Mouse (Mus musculus): ENCODE results near the gene Adarb1. TPM values are rescaled to one million over a fixed set of nuclear protein-coding genes. Genes with fewer than 3 reads are reported as not detected.

Gene Adarb1
- polyA plus RNA-seq, 1 experiment from 2014 or later: 2.9 TPM

DNA sequence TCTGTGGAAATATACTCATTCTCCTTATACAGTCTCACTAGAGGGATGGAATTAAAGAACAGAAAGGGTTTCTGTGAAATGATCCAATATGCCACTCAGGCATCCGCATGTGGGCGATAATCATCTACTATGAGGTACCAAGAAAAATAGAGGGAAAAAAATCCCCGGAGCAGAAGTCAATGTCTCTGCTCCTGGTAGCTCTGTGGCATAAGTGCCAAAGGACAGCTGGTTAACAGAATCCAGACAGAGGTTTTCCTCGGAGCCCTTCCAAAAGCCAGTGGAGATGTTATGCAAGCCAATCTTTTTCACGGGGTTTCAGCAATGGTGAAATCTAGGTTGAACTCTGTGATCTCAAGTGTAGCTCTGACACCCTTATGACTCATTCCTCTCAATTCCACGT is 11.6 kb downstream of the Adarb1 start:
- no peaks in the 10 kb centered on the region for H3K4me1 ChIP-seq
- no peak for ATAC-seq
- H3K27ac ChIP-seq: no peak overlapping the region
- no peaks in the 10 kb centered on the region for H3K27me3 ChIP-seq (replicated peaks)
- 72% methylated on average over 6 of the region's 6 CpGs for WGBS (ENCODE audit: insufficient replicate concordance)
- no peak overlapping the region for H3K9ac ChIP-seq
- no peaks in the 10 kb centered on the region for H3K36me3 ChIP-seq
- H3K4me2 ChIP-seq: no peak overlapping the region
- H3K4me3 ChIP-seq: no peak overlapping the region
- no peaks in the 10 kb centered on the region for H3K9me3 ChIP-seq (replicated peaks)

DNA sequence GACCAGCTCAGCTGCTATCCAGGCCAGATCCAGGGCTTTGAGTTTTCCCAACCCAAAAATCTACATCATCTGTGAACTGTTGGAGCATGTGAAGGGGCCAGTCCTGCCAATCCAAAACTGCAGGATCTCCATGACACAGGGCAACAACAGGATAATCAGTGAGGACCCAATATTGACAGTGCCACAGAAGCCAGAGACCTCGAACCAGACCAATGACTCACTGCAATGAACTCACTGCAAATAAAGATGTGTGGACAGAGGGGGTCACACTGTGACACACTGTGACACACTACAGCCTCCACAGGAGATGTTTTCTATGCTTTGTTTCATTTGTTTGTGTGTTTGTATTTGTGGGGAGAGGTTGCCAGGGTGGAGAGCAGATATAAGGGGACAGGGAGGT is 15.6 kb downstream of the Adarb1 start:
- Histone ChIP-seq H3K4me3 (no peak overlapping the region), H3K36me3 (no peaks in the 10 kb centered on the region), H3K27ac (no peak overlapping the region), H3K9me3 (replicated peaks) (no peaks in the 10 kb centered on the region), H3K9ac (no peak overlapping the region), H3K4me1 (peaks cover 3% of the 10 kb centered on the region), H3K4me2 (no peak overlapping the region), H3K27me3 (replicated peaks) (no peaks in the 10 kb centered on the region)
- no peak for ATAC-seq
- 31% methylated on average over 1 of the region's 1 CpGs for WGBS (ENCODE audit: insufficient replicate concordance)

DNA sequence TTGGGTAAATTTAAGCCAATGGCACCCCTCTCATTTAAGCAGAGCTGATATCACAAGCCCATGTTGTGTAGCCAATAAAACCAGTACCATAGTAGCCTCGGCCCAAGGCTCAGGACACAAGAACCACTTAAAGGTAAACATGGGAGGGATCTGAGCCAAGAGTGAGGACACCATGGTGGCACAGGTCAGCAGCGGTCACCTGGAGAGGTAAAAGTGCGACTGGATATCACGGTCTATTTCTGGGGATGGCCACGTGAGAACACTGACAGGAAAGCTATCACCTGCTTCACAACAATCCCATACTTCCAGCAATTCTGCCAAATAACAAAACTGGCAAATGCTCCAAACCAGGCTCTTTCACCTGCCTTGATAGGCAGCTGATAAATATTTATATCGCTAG is 17.0 kb downstream of the Adarb1 start:
- no peak for ATAC-seq
- Histone ChIP-seq H3K27ac (no peak overlapping the region), H3K9me3 (replicated peaks) (no peaks in the 10 kb centered on the region), H3K4me1 (peaks cover 15% of the 10 kb centered on the region), H3K4me3 (no peak overlapping the region), H3K27me3 (replicated peaks) (no peaks in the 10 kb centered on the region), H3K4me2 (no peak overlapping the region), H3K36me3 (no peaks in the 10 kb centered on the region), H3K9ac (no peak overlapping the region)
- WGBS (ENCODE audit: insufficient replicate concordance): 73% methylated on average over 6 of the region's 6 CpGs

DNA sequence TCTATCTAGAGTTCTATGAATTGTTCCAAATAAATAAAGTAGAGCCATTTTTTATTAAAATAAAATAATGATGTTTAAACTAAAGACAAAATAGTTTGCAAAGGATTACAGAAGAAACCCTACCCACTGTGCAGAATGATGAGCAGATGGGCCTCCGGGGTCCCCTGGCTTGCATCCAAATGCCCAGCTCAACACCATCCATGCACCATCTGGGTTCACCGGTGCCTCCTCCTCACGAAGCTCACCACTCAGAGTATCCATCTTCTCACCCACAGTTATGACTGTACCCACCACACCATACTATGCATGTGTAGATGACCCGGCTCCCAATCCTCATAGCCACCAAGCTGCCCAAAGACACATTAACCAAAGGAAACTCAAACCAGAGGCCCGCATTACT is 18.1 kb downstream of the Adarb1 start:
- H3K4me1 ChIP-seq: peaks cover 17% of the 10 kb centered on the region
- H3K9me3 ChIP-seq (replicated peaks): no peaks in the 10 kb centered on the region
- no peak overlapping the region for H3K4me3 ChIP-seq
- H3K27me3 ChIP-seq (replicated peaks): no peaks in the 10 kb centered on the region
- H3K36me3 ChIP-seq: no peaks in the 10 kb centered on the region
- ATAC-seq: no peak
- no peak overlapping the region for H3K9ac ChIP-seq
- WGBS (ENCODE audit: insufficient replicate concordance): 65% methylated on average over 5 of the region's 5 CpGs
- no peak overlapping the region for H3K27ac ChIP-seq
- no peak overlapping the region for H3K4me2 ChIP-seq

DNA sequence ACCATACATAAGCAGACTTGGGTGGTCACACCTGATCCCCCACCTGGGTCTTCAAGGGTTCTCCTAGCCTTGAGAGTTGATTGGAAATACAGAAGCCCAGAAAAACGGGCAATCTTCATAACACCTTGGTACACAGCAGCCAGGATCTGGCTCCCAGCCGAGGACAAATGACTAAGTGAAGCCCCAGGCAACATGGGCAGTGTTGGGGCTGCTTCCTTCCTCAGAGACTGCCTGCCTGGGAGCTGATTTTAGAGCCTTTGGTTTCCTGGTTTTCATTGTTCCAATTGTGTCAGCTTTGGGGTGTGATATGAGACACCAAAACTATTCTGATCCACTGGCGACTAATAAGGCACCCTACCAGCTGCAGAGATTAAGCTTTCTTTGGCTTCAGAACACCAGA is 20.0 kb downstream of the Adarb1 start:
- no peak for ATAC-seq
- 23% methylated on average over 3 of the region's 3 CpGs for WGBS (ENCODE audit: insufficient replicate concordance)

DNA sequence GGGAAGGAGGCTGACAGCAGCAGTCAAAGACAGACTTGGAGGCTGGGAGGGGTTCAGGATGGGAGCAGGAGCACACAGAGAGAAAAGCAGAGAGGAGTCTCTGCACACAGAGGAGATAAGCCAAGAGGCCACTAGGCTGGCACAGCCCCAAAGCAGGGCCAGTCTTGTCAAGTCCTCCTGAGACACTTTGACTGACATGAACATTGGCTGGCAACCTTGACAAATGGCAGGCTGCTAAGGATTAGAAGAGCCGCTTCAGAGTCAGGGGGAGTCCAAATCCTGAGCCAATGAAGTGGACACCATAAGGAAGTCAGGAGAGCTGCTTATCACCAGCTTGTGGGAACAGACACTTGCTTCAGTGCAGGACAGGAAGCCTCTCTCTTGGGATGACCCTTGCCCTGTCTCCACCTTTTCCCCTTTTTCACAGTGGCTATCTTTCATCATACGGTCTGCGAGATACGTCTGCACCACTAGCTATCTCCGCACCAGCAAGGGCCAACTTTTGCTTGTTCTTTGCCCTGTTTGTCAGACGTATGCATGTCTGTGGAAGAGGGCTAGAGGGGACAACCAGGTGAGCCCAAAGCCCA is 20.9 kb downstream of the Adarb1 start:
- H3K27ac ChIP-seq: no peak overlapping the region
- no peak overlapping the region for H3K9ac ChIP-seq
- H3K36me3 ChIP-seq: no peaks in the 10 kb centered on the region
- no peak overlapping the region for H3K4me3 ChIP-seq
- peaks cover 17% of the 10 kb centered on the region for H3K4me1 ChIP-seq
- H3K27me3 ChIP-seq (replicated peaks): no peaks in the 10 kb centered on the region
- WGBS (ENCODE audit: insufficient replicate concordance): 21% methylated on average over 6 of the region's 6 CpGs
- no peak for ATAC-seq
- H3K9me3 ChIP-seq (replicated peaks): no peaks in the 10 kb centered on the region
- no peak overlapping the region for H3K4me2 ChIP-seq

More for the DNA sequence above, 20.0 kb downstream of the Adarb1 start:
- no peak overlapping the region for H3K4me2 ChIP-seq
- H3K4me1 ChIP-seq: peaks cover 17% of the 10 kb centered on the region
- no peak overlapping the region for H3K27ac ChIP-seq
- no peaks in the 10 kb centered on the region for H3K27me3 ChIP-seq (replicated peaks)
- no peaks in the 10 kb centered on the region for H3K36me3 ChIP-seq
- H3K9me3 ChIP-seq (replicated peaks): no peaks in the 10 kb centered on the region
- no peak overlapping the region for H3K9ac ChIP-seq
- no peak overlapping the region for H3K4me3 ChIP-seq

DNA sequence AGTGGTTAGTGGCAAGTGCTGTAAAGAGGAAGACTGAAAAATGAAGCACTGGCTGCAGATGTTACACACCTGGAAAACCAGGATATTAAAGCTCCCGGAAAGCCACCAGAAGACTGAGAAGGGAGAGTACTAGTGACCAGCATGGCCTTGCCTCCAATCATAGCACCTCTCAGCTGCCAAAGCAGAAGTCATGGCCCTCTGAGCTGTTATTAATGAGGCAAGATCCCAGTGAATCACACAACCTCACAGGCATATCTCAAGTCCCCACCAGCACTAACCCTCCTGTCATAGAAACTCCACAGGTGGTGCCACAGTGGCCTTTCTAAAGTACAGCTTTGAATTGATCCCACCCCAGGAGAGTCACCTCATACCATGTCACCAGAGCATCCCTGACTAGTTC is 22.1 kb downstream of the Adarb1 start:
- H3K36me3 ChIP-seq: no peaks in the 10 kb centered on the region
- WGBS (ENCODE audit: insufficient replicate concordance): 86% methylated on average over 1 of the region's 1 CpGs
- H3K4me2 ChIP-seq: no peak overlapping the region
- H3K27me3 ChIP-seq (replicated peaks): no peaks in the 10 kb centered on the region
- no peak overlapping the region for H3K9ac ChIP-seq
- no peak overlapping the region for H3K4me3 ChIP-seq
- no peaks in the 10 kb centered on the region for H3K9me3 ChIP-seq (replicated peaks)
- peaks cover 17% of the 10 kb centered on the region for H3K4me1 ChIP-seq
- no peak overlapping the region for H3K27ac ChIP-seq
- no peak for ATAC-seq

DNA sequence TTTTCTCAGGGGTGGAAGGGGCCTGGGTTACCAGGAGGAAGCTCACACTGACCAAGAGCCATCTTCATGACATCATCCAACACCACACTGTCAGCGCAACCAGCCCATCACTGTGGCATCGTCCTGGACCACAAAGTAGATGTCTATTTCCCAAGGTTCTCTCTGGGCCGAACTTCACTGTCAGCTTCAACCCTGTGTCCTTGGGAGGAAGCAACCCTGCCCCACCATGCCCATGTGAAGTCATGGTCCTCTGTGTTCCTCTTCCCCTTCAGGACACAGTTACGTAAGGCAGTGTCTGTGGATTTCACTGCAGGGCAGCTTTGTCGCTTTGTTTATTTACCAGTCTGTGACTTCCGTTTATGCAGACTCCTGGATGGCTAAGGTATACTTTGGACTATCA is 27.0 kb downstream of the Adarb1 start:
- no peaks in the 10 kb centered on the region for H3K27me3 ChIP-seq (replicated peaks)
- ATAC-seq: no peak
- H3K9me3 ChIP-seq (replicated peaks): no peaks in the 10 kb centered on the region
- H3K4me2 ChIP-seq: no peak overlapping the region
- H3K27ac ChIP-seq: no peak overlapping the region
- no peak overlapping the region for H3K4me3 ChIP-seq
- H3K4me1 ChIP-seq: peaks cover 2% of the 10 kb centered on the region; the same call in 1 of the 2 replicates
- H3K36me3 ChIP-seq: no peaks in the 10 kb centered on the region
- H3K9ac ChIP-seq: no peak overlapping the region
- 61% methylated on average over 6 of the region's 6 CpGs for WGBS (ENCODE audit: insufficient replicate concordance)

DNA sequence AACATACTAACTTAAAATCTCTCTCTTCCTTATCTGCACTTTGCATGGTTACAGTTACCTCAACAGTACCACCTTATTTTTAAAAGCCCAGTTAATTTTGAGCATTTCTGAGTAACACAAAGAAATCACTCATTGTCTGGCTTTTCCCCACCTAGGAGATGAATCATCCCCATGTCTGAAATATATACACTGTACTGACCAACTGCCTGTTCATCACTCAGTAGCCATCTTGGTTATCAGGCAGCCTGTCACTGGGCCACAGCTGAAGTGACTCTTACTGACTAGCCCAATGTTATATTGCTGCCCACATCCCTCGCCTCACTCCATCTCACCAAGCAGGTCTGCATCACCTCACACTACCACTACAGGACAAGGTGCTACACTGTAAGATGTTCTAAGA is 30.5 kb downstream of the Adarb1 start:
- no peak overlapping the region for H3K9ac ChIP-seq
- H3K4me1 ChIP-seq: no peaks in the 10 kb centered on the region
- WGBS (ENCODE audit: insufficient replicate concordance): 61% methylated on average over 1 of the region's 1 CpGs
- H3K4me3 ChIP-seq: no peak overlapping the region
- H3K9me3 ChIP-seq (replicated peaks): no peaks in the 10 kb centered on the region
- H3K36me3 ChIP-seq: no peaks in the 10 kb centered on the region
- H3K27me3 ChIP-seq (replicated peaks): peaks cover 4% of the 10 kb centered on the region; the same call in 1 of the 2 replicates
- H3K27ac ChIP-seq: no peak overlapping the region
- no peak for ATAC-seq
- no peak overlapping the region for H3K4me2 ChIP-seq

DNA sequence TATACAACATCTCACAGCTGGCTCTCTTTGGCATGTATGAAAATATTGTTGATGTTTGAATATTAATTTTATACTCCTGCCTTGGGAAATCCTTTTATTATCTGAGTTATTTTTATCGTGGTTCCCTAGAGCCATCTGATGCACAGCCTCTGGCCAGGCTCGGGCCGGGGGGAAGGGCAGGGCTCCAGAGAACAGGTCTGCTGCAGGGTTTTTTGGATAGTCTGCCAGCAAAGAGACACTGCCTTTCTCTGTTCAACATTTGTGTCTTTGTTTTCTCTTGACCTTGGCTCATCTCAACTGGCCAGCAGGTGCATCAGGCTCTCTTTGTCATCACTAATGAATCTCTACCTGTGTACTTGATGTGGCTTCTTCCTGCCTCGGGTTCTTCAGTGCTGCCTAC is 32.3 kb downstream of the Adarb1 start:
- H3K9me3 ChIP-seq (replicated peaks): no peaks in the 10 kb centered on the region
- no peaks in the 10 kb centered on the region for H3K36me3 ChIP-seq
- no peak overlapping the region for H3K9ac ChIP-seq
- no peak overlapping the region for H3K4me3 ChIP-seq
- H3K27me3 ChIP-seq (replicated peaks): peaks cover 4% of the 10 kb centered on the region
- H3K4me1 ChIP-seq: no peaks in the 10 kb centered on the region
- WGBS (ENCODE audit: insufficient replicate concordance): 58% methylated on average over 4 of the region's 4 CpGs
- H3K27ac ChIP-seq: no peak overlapping the region
- H3K4me2 ChIP-seq: no peak overlapping the region
- ATAC-seq: no peak

DNA sequence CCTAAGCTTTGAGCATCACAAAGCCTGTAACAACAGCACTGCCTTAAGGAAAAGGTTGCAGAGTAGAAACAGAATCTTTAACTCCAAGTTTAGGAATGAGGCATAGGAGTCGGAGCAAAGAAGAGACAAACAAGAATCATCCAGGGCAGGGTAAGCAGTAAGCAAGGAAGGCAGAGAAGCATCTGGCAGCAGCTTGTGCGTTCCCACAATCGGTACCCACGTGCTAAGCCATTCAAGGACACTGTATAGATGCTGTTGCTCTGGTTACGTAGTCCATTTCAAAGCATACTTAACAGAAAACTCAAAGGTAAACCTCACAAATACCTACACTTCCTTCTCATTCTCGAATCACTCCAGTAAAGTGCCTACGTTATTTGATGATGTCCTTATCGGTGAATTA is 35.0 kb downstream of the Adarb1 start:
- Histone ChIP-seq H3K4me3 (no peak overlapping the region), H3K36me3 (no peaks in the 10 kb centered on the region), H3K4me2 (no peak overlapping the region), H3K27ac (no peak overlapping the region), H3K27me3 (replicated peaks) (peaks cover 4% of the 10 kb centered on the region), H3K9me3 (replicated peaks) (no peaks in the 10 kb centered on the region), H3K4me1 (no peaks in the 10 kb centered on the region), H3K9ac (no peak overlapping the region)
- ATAC-seq: no peak
- WGBS (ENCODE audit: insufficient replicate concordance): 73% methylated on average over 8 of the region's 8 CpGs

DNA sequence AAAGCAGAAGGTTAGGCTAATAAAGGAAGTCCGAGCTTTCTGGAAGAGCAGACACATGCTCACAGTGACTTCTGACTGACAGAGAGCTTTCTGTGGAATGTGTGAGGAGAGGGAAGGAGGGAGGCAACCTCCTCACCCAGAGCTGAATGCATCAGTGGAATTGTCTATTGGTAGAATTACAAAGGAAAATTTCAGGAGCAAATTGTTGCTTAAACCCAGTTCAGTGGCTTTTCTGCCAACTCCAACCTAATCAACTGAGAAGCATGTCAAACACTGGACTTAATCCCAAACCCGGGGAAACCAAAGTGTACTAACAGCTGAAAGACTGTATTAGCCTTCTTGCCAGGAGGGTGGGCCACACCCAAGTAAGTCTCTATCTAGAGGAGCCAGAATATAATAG is 36.9 kb downstream of the Adarb1 start:
- H3K4me1 ChIP-seq: no peaks in the 10 kb centered on the region
- peaks cover 4% of the 10 kb centered on the region for H3K27me3 ChIP-seq (replicated peaks)
- no peak overlapping the region for H3K9ac ChIP-seq
- no peak overlapping the region for H3K27ac ChIP-seq
- no peaks in the 10 kb centered on the region for H3K36me3 ChIP-seq
- no peak overlapping the region for H3K4me2 ChIP-seq
- 46% methylated on average over 2 of the region's 2 CpGs for WGBS (ENCODE audit: insufficient replicate concordance)
- no peaks in the 10 kb centered on the region for H3K9me3 ChIP-seq (replicated peaks)
- no peak for ATAC-seq
- H3K4me3 ChIP-seq: no peak overlapping the region

DNA sequence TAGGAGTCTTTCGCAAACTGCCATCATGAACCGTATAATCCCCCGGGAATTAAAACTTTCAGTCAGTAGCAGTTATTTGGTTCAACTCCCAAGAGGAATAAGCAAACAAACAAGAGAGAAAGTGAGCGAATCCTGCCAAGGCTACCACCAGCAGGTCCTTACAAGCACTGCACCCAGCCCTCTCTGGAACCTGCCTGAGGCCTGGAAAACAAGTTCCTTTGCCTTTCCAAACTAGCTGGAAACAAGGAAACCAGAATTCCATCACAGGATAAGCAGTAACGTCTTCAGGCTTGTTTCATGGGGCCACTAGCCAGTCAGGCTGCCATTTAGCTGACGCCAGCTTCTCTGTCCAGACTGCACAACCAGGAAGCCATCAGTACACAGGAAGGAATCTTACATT is 37.4 kb downstream of the Adarb1 start:
- Histone ChIP-seq H3K27ac (no peak overlapping the region), H3K36me3 (no peaks in the 10 kb centered on the region)

More for the DNA sequence above, 37.4 kb downstream of the Adarb1 start:
- Histone ChIP-seq H3K9ac (no peak overlapping the region), H3K9me3 (replicated peaks) (no peaks in the 10 kb centered on the region), H3K4me3 (no peak overlapping the region), H3K4me1 (no peaks in the 10 kb centered on the region), H3K4me2 (no peak overlapping the region), H3K27me3 (replicated peaks) (peaks cover 4% of the 10 kb centered on the region)
- WGBS (ENCODE audit: insufficient replicate concordance): 65% methylated on average over 6 of the region's 6 CpGs
- ATAC-seq: no peak
